Mouse (Mus musculus) liver, embryonic 14.5 days (tissue): ENCODE data around the gene Zfp866.

ENCODE experiments used
- CTCF ChIP-seq: IDR thresholded peaks from 2 replicates; pipeline ENCODE4 v1.5.1; 2016; ENCODE audit warnings: antibody characterized with exemption, low read depth, control low read depth
- EP300 ChIP-seq: IDR thresholded peaks from 2 replicates; pipeline ENCODE4 v1.6.1; 2016; ENCODE audit warnings: antibody characterized with exemption, low read depth

GRCm38 (mm10) chr8:69826371-69826770, 35.4 kb upstream of the Zfp866 start:
- TF ChIP-seq CTCF (no peak), EP300 (no peak)
